Mouse (Mus musculus) ES-E14 (cell line): Measurements from ENCODE around the gene Pakap. TPM values are rescaled to one million over a fixed set of nuclear protein-coding genes. Genes with fewer than 3 reads are reported as not detected.

ENCODE experiments used
- DNase-seq: peaks from one replicate; pipeline ENCODE4 v3.0.0-alpha.2; 2013; ENCODE audit warnings: low read depth, low spot score
- H3K27ac ChIP-seq: 2 replicates; pipeline ENCODE4 v1.5.1; 2012; ENCODE audit warnings: low read depth, mild to moderate bottlenecking, low read length, moderate library complexity, mixed read lengths; ENCODE audit not compliant: poor library complexity, insufficient read depth, severe bottlenecking
- H3K36me3 ChIP-seq: 2 replicates; pipeline ENCODE4 v1.6.1; 2012; ENCODE audit warnings: mild to moderate bottlenecking, low read length, moderate library complexity, mixed read lengths; ENCODE audit not compliant: control insufficient read depth, poor library complexity, insufficient read depth, severe bottlenecking
- H3K4me1 ChIP-seq, 2 experiments: fragments of 150-350 bp in 1 of 2; sonication (generic) in 1 of 2; 2 replicates each; pipeline ENCODE4 v1.6.1; 2012; ENCODE audit warnings: low read length in 2 of 2, mild to moderate bottlenecking in 1 of 2, mixed read lengths in 1 of 2; ENCODE audit not compliant: control insufficient read depth in 2 of 2, insufficient read depth in 2 of 2, poor library complexity in 1 of 2
- H3K4me3 ChIP-seq, 2 experiments: fragments of 150-350 bp in 1 of 2; sonication (generic) in 1 of 2; 2 replicates each; pipeline ENCODE4 v1.5.1; 2012; ENCODE audit warnings: low read length in 2 of 2, low read depth in 1 of 2, mild to moderate bottlenecking in 1 of 2, mixed read lengths in 1 of 2; ENCODE audit not compliant: insufficient read depth in 1 of 2, poor library complexity in 1 of 2, severe bottlenecking in 1 of 2
- H3K9ac ChIP-seq: 2 replicates; pipeline ENCODE4 v1.6.1; 2012; ENCODE audit warnings: low read depth, mild to moderate bottlenecking, low read length, mixed read lengths; ENCODE audit not compliant: poor library complexity, insufficient read depth, severe bottlenecking
- H3K9me3 ChIP-seq: fragments of 150-350 bp; sonication (generic); 2 replicates; pipeline ENCODE4 v1.6.1; 2012; ENCODE audit warnings: low read depth, mild to moderate bottlenecking, low read length; ENCODE audit not compliant: control insufficient read depth, insufficient read depth
- CHD2 ChIP-seq: IDR thresholded peaks from 2 replicates; pipeline ENCODE4 v1.6.1; 2014; ENCODE audit warnings: mild to moderate bottlenecking, low read depth, low read length, inconsistent platforms
- HCFC1 ChIP-seq: IDR thresholded peaks from 2 replicates; pipeline ENCODE4 v1.6.1; 2012; ENCODE audit warnings: low read length, inconsistent platforms, borderline replicate concordance; ENCODE audit not compliant: insufficient read depth
- MAFK ChIP-seq: IDR thresholded peaks from 2 replicates; pipeline ENCODE4 v1.6.1; 2014; ENCODE audit warnings: mild to moderate bottlenecking, low read depth, low read length, inconsistent platforms; ENCODE audit not compliant: insufficient read depth
- ZC3H11A ChIP-seq: IDR thresholded peaks from 2 replicates; pipeline ENCODE4 v1.6.1; 2012; ENCODE audit warnings: low read depth, mild to moderate bottlenecking, inconsistent platforms, low read length, borderline replicate concordance
- ZNF384 ChIP-seq: IDR thresholded peaks from 2 replicates; pipeline ENCODE4 v1.6.1; 2012; ENCODE audit warnings: low read depth, low read length, inconsistent platforms
- in situ Hi-C, 2 experiments: fragments of 600-800 bp; cut with MboI; formaldehyde crosslinking; loops; one replicate each; pipeline ENCODE4 v1.15.1; 2025; ENCODE audit warnings: low sequenced_read_pairs in 2 of 2, inconsistent platforms in 1 of 2; ENCODE audit not compliant: unreplicated experiment in 2 of 2
- total RNA-seq: library from RNA; depleted of rRNA; stranded (reverse); fragments of 300-350 nt; gene quantifications from 2 replicates; pipeline ENCODE4 v1.2.3, GENCODE M21; 2012

Pakap gene
- total RNA-seq, 1 experiment = 5.8 TPM

DNA sequence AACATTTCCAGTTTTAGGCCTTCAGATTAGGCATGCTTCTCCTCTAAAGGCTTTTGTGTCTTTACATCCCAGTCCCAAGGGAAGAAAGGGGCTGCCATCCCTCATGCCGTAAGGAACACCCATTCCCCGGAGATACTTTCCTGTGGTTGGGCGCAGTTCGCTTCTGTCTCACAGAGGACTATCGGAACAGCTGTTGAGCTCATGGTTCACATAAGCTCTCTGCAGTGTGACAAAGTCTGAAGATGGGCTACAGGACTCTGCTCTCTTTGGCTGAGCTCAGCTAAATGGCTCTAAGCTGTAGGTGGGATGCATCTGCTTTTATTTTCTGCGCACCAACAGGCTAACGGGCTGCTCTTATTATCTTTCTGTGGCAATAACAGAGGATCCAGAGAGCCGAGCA lies 83.6 kb downstream of the Pakap start:
- no peak overlapping the region for H3K9ac ChIP-seq
- no peaks in the 10 kb centered on the region for H3K4me1 ChIP-seq
- H3K27ac ChIP-seq = no peak overlapping the region
- TF ChIP-seq HCFC1 = no peak
- no peak for TF ChIP-seq ZC3H11A
- TF ChIP-seq MAFK = no peak
- no peak for TF ChIP-seq ZNF384
- no peaks in the 10 kb centered on the region for H3K9me3 ChIP-seq
- no peak for DNase-seq
- H3K4me3 ChIP-seq = no peak overlapping the region
- in situ Hi-C loops = loop anchor here in 1 of 2 experiments (25.0 kb wide), 2 partner anchors 236 to 436 kb away; no protein-coding TSS in a partner anchor
- H3K36me3 ChIP-seq = no peaks in the 10 kb centered on the region

DNA sequence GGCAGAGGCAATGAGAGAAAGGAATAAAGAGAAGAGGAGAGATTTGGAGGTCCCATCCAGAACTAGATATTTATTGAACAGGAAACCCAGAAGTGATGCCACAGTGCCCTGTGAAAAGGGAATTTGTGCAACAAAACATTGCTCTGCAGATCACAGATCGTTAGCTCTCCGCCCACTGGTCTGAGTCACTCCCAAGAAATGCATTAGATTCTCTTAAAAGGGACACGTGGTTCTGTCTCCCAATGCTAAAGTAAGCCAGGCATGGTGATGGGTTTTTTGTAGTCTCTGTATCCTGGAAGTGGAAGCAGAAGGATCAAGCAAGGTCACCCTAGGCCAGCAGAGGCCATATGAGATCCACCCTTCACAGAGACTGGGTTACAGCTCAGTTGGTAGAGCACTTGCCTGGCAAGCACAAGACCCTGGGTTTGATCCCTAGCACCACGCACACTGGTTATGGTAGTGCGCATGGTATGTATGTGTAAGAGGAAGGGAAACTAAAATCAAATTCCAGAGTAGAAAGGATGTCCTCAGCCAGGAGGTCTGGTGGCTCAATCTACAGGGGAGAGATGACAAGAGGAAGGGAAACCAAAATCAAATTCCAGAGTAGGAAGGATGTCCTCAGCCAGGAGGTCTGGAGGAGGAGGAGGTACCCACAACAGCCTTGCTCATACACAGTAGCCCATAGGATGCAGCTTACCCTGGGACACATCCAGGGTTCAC lies 84.4 kb downstream of the Pakap start:
- H3K27ac ChIP-seq = no peak overlapping the region
- H3K9me3 ChIP-seq = no peaks in the 10 kb centered on the region
- in situ Hi-C loops = loop anchor here in 1 of 2 experiments (25.0 kb wide), 2 partner anchors 235 to 435 kb away; no protein-coding TSS in a partner anchor
- H3K36me3 ChIP-seq = no peaks in the 10 kb centered on the region
- no peak overlapping the region for H3K4me3 ChIP-seq
- no peak overlapping the region for H3K9ac ChIP-seq
- TF ChIP-seq ZC3H11A = no peak
- no peak for TF ChIP-seq HCFC1
- TF ChIP-seq ZNF384 = no peak
- no peak for TF ChIP-seq MAFK
- TF ChIP-seq CHD2 = no peak
- H3K4me1 ChIP-seq = no peaks in the 10 kb centered on the region
- no peak for DNase-seq

DNA sequence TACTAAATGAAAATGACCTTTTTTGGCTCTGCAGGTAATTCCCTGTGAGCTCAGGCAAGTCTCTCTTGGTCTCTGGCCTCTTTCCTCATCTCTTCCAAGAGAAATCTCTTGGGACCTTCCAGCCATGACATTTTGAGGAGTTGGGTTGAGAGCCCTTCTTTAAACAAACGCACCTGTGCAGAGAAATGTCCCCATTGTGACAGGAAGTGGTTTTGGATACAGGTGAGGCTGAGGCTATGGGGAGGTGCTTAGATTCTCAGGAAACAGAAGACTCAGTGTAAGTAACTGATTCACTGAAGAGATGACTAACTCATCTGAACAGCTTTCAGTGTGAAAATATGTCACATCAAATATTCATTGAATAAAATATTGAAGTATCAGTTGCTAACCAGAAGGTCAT lies 88.0 kb downstream of the Pakap start:
- Histone ChIP-seq H3K9me3 (no peaks in the 10 kb centered on the region), H3K9ac (no peak overlapping the region), H3K36me3 (no peaks in the 10 kb centered on the region), H3K4me3 (no peak overlapping the region), H3K4me1 (no peaks in the 10 kb centered on the region), H3K27ac (no peak overlapping the region)
- in situ Hi-C loops = loop anchor here in 1 of 2 experiments (25.0 kb wide), 2 partner anchors 231 to 431 kb away; no protein-coding TSS in a partner anchor
- no peak for DNase-seq
- TF ChIP-seq CHD2 (no peak), HCFC1 (no peak), ZC3H11A (no peak), MAFK (no peak), ZNF384 (no peak)

DNA sequence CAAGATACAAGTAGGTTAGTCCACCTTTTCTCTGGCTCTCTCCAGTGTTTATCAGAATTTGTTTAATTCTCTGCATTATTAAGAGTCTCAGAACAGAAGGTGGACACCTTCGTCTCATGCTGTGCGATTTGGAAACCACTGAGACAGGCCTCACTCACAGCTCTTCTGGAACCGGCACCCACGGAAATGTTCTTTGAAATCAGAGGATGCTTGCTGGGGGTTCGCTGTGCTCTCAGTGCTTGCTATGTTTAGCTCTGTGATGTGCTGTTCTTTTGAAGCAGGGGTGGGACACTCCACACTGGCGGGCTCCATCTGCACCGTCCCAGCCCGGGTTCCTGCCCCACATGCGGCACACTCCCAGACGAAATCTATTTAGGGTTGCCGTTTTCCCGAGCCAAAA lies 88.4 kb downstream of the Pakap start:
- Histone ChIP-seq H3K27ac (no peak overlapping the region), H3K9me3 (no peaks in the 10 kb centered on the region), H3K36me3 (no peaks in the 10 kb centered on the region), H3K4me1 (no peaks in the 10 kb centered on the region), H3K9ac (no peak overlapping the region), H3K4me3 (no peak overlapping the region)
- in situ Hi-C loops = loop anchor here in 1 of 2 experiments (25.0 kb wide), 2 partner anchors 231 to 431 kb away; no protein-coding TSS in a partner anchor
- no peak for DNase-seq
- TF ChIP-seq HCFC1 = no peak
- TF ChIP-seq CHD2 = no peak
- no peak for TF ChIP-seq ZNF384
- no peak for TF ChIP-seq ZC3H11A
- TF ChIP-seq MAFK = no peak

DNA sequence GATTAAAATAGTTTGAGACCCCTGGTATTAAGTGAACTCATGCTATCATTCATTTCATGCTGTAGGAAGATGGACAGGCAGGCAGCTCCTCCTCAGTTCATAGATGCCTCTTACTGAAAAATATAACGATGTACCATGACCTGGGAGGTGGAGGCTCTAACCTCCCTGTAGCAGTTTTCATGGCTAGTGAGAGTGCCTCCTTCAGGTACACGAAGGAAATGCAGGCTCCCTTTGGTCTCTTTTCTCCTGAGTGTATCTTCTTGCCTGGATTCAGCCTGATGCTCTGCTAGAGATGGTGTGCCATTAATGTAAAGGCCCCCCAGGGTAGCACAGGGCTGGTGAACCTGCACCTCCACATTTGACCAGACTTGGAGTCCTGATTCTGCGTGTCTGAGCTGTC lies 88.9 kb downstream of the Pakap start:
- Histone ChIP-seq H3K36me3 (no peaks in the 10 kb centered on the region), H3K27ac (no peak overlapping the region)
- in situ Hi-C loops = loop anchor here in 1 of 2 experiments (25.0 kb wide), 2 partner anchors 230 to 430 kb away; no protein-coding TSS in a partner anchor

More for the DNA sequence above, 88.9 kb downstream of the Pakap start:
- H3K4me3 ChIP-seq = no peak overlapping the region
- H3K9me3 ChIP-seq = no peaks in the 10 kb centered on the region
- no peak for TF ChIP-seq HCFC1
- no peak overlapping the region for H3K9ac ChIP-seq
- no peaks in the 10 kb centered on the region for H3K4me1 ChIP-seq
- DNase-seq = no peak
